Mouse (Mus musculus) neural tube, embryonic 14.5 days (tissue): ENCODE data around the gene Adamts9. TPM values are rescaled to one million over a fixed set of nuclear protein-coding genes. Genes with fewer than 3 reads are reported as not detected.
A peak's percentile ranks its signal among the peaks of the same experiment; 100 is the strongest.

Experiments
- ATAC-seq: fragments of 200-750 bp; cut with Nextera tagmentation; 2 replicates; pipeline ENCODE4 v1.8.0; 2017; ENCODE audit warnings: low read depth, mild to moderate bottlenecking, moderate TSS enrichment, moderate library complexity
- H3K27ac ChIP-seq: fragments of 300-500 bp; sonication (generic); 2 replicates; pipeline ENCODE4 v1.5.1; 2014; ENCODE audit warnings: low read depth, mild to moderate bottlenecking, control low read depth, low read length, moderate library complexity, mixed read lengths
- H3K27me3 ChIP-seq: fragments of 300-500 bp; sonication (generic); 2 replicates; pipeline ENCODE4 v1.6.1; 2014; ENCODE audit warnings: low read length; ENCODE audit not compliant: control insufficient read depth, insufficient read depth
- H3K36me3 ChIP-seq: fragments of 300-500 bp; sonication (generic); 2 replicates; pipeline ENCODE4 v1.6.1; 2014; ENCODE audit warnings: low read length, mixed read lengths; ENCODE audit not compliant: control insufficient read depth, insufficient read depth
- H3K4me1 ChIP-seq: fragments of 300-500 bp; sonication (generic); 2 replicates; pipeline ENCODE4 v1.6.1; 2014; ENCODE audit warnings: low read length; ENCODE audit not compliant: control insufficient read depth, insufficient read depth
- H3K4me2 ChIP-seq: fragments of 300-500 bp; sonication (generic); 2 replicates; pipeline ENCODE4 v1.6.1; 2014; ENCODE audit warnings: mild to moderate bottlenecking, low read depth, low read length, control low read depth
- H3K4me3 ChIP-seq: fragments of 300-500 bp; sonication (generic); 2 replicates; pipeline ENCODE4 v1.5.1; 2014; ENCODE audit warnings: low read depth, low read length, control low read depth, mixed read lengths
- H3K9ac ChIP-seq: fragments of 300-500 bp; sonication (generic); replicated peaks from 2 replicates; pipeline ENCODE4 v1.6.1; 2014; ENCODE audit warnings: low read depth, mild to moderate bottlenecking, control low read depth, low read length, mixed read lengths
- H3K9me3 ChIP-seq: fragments of 300-500 bp; sonication (generic); 2 replicates; pipeline ENCODE4 v1.6.1; 2016; ENCODE audit warnings: low read length; ENCODE audit not compliant: control insufficient read depth
- WGBS: fragments of 180-500 bp; shearing (Covaris S2); extraction: QIAGEN DNeasy Blood & Tissue Kit; methylation state at CpG from one replicate; pipeline ENCODE4 v1.1.7; 2014; 5-methylcytosine and 5-hydroxymethylcytosine counted together
- polyA plus RNA-seq: library from polyadenylated mRNA; unstranded; fragments of >200 nt; fragmentation: Nextera tagmentation; extraction: Ambion mirVana; gene quantifications from 2 replicates; pipeline ENCODE4 v1.2.1, GENCODE M21; 2014

Gene Adamts9
- polyA plus RNA-seq, 1 experiment from 2014 or later, result 1.5 TPM

- ATAC-seq, result no peak
- 97% methylated on average over 2 of the region's 2 CpGs for WGBS
Measured at GRCm38 (mm10) chr6:92810628-92811027, 132.7 kb downstream of the Adamts9 start.

GRCm38 (mm10) chr6:92809818-92810217 lies 133.5 kb downstream of the Adamts9 start:
- no peak for ATAC-seq
- Histone ChIP-seq H3K27me3 (no peaks in the 10 kb centered on the region), H3K4me2 (no peak overlapping the region), H3K27ac (no peak overlapping the region), H3K36me3 (no peaks in the 10 kb centered on the region), H3K4me3 (no peak overlapping the region), H3K9ac (no peak overlapping the region), H3K4me1 (no peaks in the 10 kb centered on the region), H3K9me3 (no peaks in the 10 kb centered on the region)
- WGBS, result 91% methylated on average over 3 of the region's 3 CpGs

More at GRCm38 (mm10) chr6:92810628-92811027, 132.7 kb downstream of the Adamts9 start:
- no peaks in the 10 kb centered on the region for H3K4me1 ChIP-seq
- no peak overlapping the region for H3K4me3 ChIP-seq
- no peak overlapping the region for H3K27ac ChIP-seq
- H3K9me3 ChIP-seq, result no peaks in the 10 kb centered on the region
- H3K36me3 ChIP-seq, result no peaks in the 10 kb centered on the region
- no peaks in the 10 kb centered on the region for H3K27me3 ChIP-seq
- H3K4me2 ChIP-seq, result no peak overlapping the region
- H3K9ac ChIP-seq, result no peak overlapping the region

- H3K27me3 ChIP-seq, result no peaks in the 10 kb centered on the region
- no peak overlapping the region for H3K27ac ChIP-seq
- WGBS, result 85% methylated on average over 3 of the region's 3 CpGs
- H3K36me3 ChIP-seq, result no peaks in the 10 kb centered on the region
- H3K9ac ChIP-seq, result no peak overlapping the region
- no peak for ATAC-seq
- no peak overlapping the region for H3K4me3 ChIP-seq
- no peaks in the 10 kb centered on the region for H3K9me3 ChIP-seq
- H3K4me2 ChIP-seq, result no peak overlapping the region
- no peaks in the 10 kb centered on the region for H3K4me1 ChIP-seq
Measured at GRCm38 (mm10) chr6:92804254-92804971, 138.9 kb downstream of the Adamts9 start.

- Histone ChIP-seq H3K27me3 (no peaks in the 10 kb centered on the region), H3K4me1 (no peaks in the 10 kb centered on the region), H3K9ac (no peak overlapping the region), H3K27ac (no peak overlapping the region), H3K9me3 (no peaks in the 10 kb centered on the region), H3K4me2 (no peak overlapping the region), H3K36me3 (no peaks in the 10 kb centered on the region), H3K4me3 (no peak overlapping the region)
- 34% methylated on average over 6 of the region's 6 CpGs for WGBS
- peak; percentile 87; the same call in 1 of the 2 replicates for ATAC-seq
Measured at GRCm38 (mm10) chr6:92803213-92803612, 140.1 kb downstream of the Adamts9 start.

- Histone ChIP-seq H3K27ac (no peak overlapping the region), H3K4me2 (no peak overlapping the region), H3K27me3 (no peaks in the 10 kb centered on the region), H3K36me3 (no peaks in the 10 kb centered on the region), H3K9me3 (no peaks in the 10 kb centered on the region), H3K9ac (no peak overlapping the region), H3K4me1 (no peaks in the 10 kb centered on the region), H3K4me3 (no peak overlapping the region)
- WGBS, result 65% methylated on average over 11 of the region's 11 CpGs
- ATAC-seq, result peak; percentile 14; the same call in 1 of the 2 replicates
Measured at GRCm38 (mm10) chr6:92802421-92802820, 140.9 kb downstream of the Adamts9 start.

- Histone ChIP-seq H3K27ac (no peak overlapping the region), H3K4me1 (no peaks in the 10 kb centered on the region), H3K4me2 (no peak overlapping the region), H3K27me3 (no peaks in the 10 kb centered on the region), H3K9me3 (no peaks in the 10 kb centered on the region), H3K4me3 (no peak overlapping the region), H3K36me3 (no peaks in the 10 kb centered on the region), H3K9ac (no peak overlapping the region)
- no peak for ATAC-seq
- 77% methylated on average over 2 of the region's 2 CpGs for WGBS
Measured at GRCm38 (mm10) chr6:92801462-92801861, 141.8 kb downstream of the Adamts9 start.

- WGBS, result 84% methylated on average over 6 of the region's 6 CpGs
- H3K9me3 ChIP-seq, result no peaks in the 10 kb centered on the region
Measured at GRCm38 (mm10) chr6:92793804-92794203, 149.5 kb downstream of the Adamts9 start.

GRCm38 (mm10) chr6:92787376-92787712 lies 155.9 kb downstream of the Adamts9 start:
- Histone ChIP-seq H3K27ac (no peak overlapping the region), H3K36me3 (no peaks in the 10 kb centered on the region), H3K4me1 (no peaks in the 10 kb centered on the region), H3K4me3 (peak overlapping the region; percentile 26; the same call in 1 of the 2 replicates), H3K27me3 (peaks cover 3% of the 10 kb centered on the region), H3K9ac (no peak overlapping the region; the same call in 1 of the 2 replicates), H3K4me2 (peak overlapping the region; percentile 60), H3K9me3 (no peaks in the 10 kb centered on the region)
- 2% methylated on average over 11 of the region's 12 CpGs for WGBS
- peak; percentile 73 for ATAC-seq

More at GRCm38 (mm10) chr6:92793804-92794203, 149.5 kb downstream of the Adamts9 start:
- Histone ChIP-seq H3K27me3 (no peaks in the 10 kb centered on the region), H3K4me1 (no peaks in the 10 kb centered on the region), H3K27ac (no peak overlapping the region), H3K4me2 (no peak overlapping the region), H3K9ac (no peak overlapping the region), H3K36me3 (no peaks in the 10 kb centered on the region), H3K4me3 (no peak overlapping the region)
- ATAC-seq, result no peak

- ATAC-seq, result peak; percentile 42; the same call in 1 of the 2 replicates
- no peaks in the 10 kb centered on the region for H3K4me1 ChIP-seq
- no peaks in the 10 kb centered on the region for H3K9me3 ChIP-seq
- H3K4me2 ChIP-seq, result peak overlapping the region; percentile 60
- no peaks in the 10 kb centered on the region for H3K36me3 ChIP-seq
- H3K27me3 ChIP-seq, result peaks cover 3% of the 10 kb centered on the region
- H3K9ac ChIP-seq, result peak overlapping the region; percentile 43; the same call in 1 of the 2 replicates
- no peak overlapping the region for H3K27ac ChIP-seq
- WGBS, result 2% methylated on average over 20 of the region's 20 CpGs
- H3K4me3 ChIP-seq, result peak overlapping the region; percentile 26
Measured at GRCm38 (mm10) chr6:92786701-92787375, 156.5 kb downstream of the Adamts9 start.
